Mouse (Mus musculus) hindbrain, embryonic 11.5 days (tissue): ENCODE results near the gene Spo11. TPM values are rescaled to one million over a fixed set of nuclear protein-coding genes. Genes with fewer than 3 reads are reported as not detected.

Experiments
- polyA plus RNA-seq: library from polyadenylated mRNA; unstranded; fragments of >200 nt; fragmentation: Nextera tagmentation; extraction: Ambion mirVana; gene quantifications from 2 replicates; pipeline ENCODE4 v1.2.1, GENCODE M21; 2014

Spo11 gene
- polyA plus RNA-seq, 1 experiment from 2014 or later: 0.74 TPM

Other genes starting within 250 kb of the Spo11 start
- 16.6 and 17.9 TPM in 2 replicates for gene Bmp7, start 37.4 kb upstream of the Spo11 start, polyA plus RNA-seq
- 134 TPM in 2 replicates for gene Rae1, start 22.4 kb downstream of the Spo11 start, polyA plus RNA-seq
- gene Rbm38, start 42.8 kb downstream of the Spo11 start, polyA plus RNA-seq: 57.0 and 63.3 TPM in 2 replicates
- 0.06 TPM in 2 replicates for gene Ctcfl, start 141.8 kb downstream of the Spo11 start, polyA plus RNA-seq
- gene Pck1, start 175.3 kb downstream of the Spo11 start, polyA plus RNA-seq: not detected in 2 replicates
- 0.33 TPM in 1 of 2 replicates, not detected in the other for gene Zbp1, start 241.2 kb downstream of the Spo11 start, polyA plus RNA-seq